Mouse (Mus musculus): ENCODE results near the gene Iffo1.

DNA sequence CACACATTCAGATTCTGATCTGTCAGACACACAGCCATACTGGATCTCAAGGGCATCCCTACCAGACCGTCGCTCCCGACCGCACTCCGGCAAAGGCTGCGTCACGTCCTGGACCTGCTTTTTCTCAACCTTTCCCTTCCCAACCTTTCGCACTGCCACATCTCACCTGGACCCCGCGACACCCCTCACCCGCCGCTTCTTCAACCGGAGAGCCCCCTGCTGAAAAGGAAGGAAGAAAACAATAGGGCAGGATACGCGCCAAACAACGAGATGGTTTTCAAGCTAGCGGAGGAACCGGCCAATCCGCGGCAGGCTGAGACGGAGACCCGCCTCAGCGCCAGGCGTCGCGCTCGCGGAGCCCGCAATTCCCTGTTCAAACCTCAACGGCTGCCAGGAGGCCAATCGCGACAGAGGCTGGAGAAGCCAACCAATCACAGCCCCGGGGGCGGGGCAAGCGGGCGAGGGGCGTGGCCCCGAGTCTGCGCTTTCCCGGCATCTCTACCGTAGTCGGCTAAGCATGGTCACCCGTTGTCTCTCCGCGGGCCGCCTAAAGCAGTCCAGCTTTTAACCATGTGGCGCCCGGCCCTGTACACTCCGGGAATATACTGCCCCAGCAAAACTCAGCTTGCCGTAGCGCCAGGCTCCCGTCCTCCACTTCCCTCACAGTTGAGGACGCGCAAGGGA, 46.4 kb downstream of the Iffo1 start, which contains the start of the genes Ncapd2 and Mrpl51:
- TF ChIP-seq CTCF (IDR thresholded peaks at IDR 0.05; ENCODE audit: control insufficient read depth, insufficient read depth, insufficient read length) (no peak), MYOG (IDR thresholded peaks at IDR 0.05; ENCODE audit: control insufficient read depth, extremely low read depth, insufficient read length) (no peak), USF1 (IDR thresholded peaks at IDR 0.05; ENCODE audit: low read depth) (no peak), MAX (IDR thresholded peaks at IDR 0.05) (peak; percentile 16)
